Mouse (Mus musculus) thymus, adult 2 months (tissue): Measurements from ENCODE around the gene Clec2d.

ENCODE experiments used
- CTCF ChIP-seq: fragments of 200-500 bp; IDR thresholded peaks from 2 replicates; pipeline ENCODE4 v1.5.1; 2012; ENCODE audit warnings: mild to moderate bottlenecking, control low read depth, low read length, moderate library complexity, borderline replicate concordance; ENCODE audit not compliant: control insufficient read depth, poor library complexity, insufficient read depth; ENCODE audit errors: extremely low read depth
- POLR2A ChIP-seq: fragments of 200-500 bp; IDR thresholded peaks from 2 replicates; pipeline ENCODE4 v1.6.1; 2012; ENCODE audit warnings: mild to moderate bottlenecking, low read length, control low read depth, moderate library complexity; ENCODE audit not compliant: control insufficient read depth, poor library complexity, insufficient read depth; ENCODE audit errors: extremely low read depth

- TF ChIP-seq CTCF (no peak), POLR2A (no peak)
Measured at GRCm38 (mm10) chr6:129180403-129181169, at the start of gene Clec2d.
